Mouse (Mus musculus) layer of hippocampus, postnatal 10 days (tissue): ENCODE measurements at regions not wholly inside any gene's neighbourhood (a gene's known extent, or its start where the extent isn't known, plus 50 kb on each side); places are given as distances from the start of the nearest gene placed in this dataset.

ENCODE experiments used
- DNase-seq, 2 experiments: peaks; one replicate each; pipeline ENCODE4 v3.0.0; 2021; ENCODE audit warnings: low spot score in 2 of 2

DNA sequence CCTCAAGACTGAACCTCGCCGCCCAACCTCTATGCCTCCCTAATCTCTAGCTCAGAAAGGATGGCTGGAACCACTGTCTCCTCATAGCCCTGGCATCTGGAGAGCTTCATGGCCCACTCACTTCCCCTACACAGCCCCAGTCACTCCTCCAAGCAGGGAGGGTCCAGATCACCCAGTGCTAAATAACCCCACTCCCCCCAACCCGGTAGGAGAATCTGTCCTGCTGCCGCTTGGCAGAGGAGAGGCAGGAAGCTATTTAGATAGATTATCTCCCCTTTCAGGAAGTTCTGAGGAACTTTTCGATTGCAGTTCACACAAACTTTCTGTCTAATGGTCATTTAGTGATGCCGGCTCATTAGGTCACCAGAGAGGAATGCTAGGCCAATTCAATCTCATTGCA lies 196.9 kb downstream of the Sox9 start:
- no peak for DNase-seq

DNA sequence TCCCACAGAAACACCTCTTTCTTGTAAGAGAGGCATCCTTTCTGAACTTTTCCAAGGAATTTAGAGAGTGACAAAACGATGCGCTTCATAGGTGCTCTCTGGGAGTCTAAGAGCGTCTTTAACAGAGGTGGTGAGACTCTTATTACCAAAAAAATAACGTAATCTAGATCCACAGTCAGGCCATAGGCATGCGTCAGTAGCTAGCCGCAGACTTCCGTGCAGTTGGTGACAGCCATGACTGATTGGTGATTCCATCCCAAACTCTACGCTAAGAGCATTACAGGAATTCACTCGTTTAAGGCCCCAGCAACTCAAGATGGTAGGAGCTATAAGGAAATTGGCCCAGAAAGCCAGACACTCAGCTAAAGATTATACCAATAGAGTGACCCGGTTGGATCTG lies 197.4 kb downstream of the Sox9 start:
- DNase-seq = no peak

DNA sequence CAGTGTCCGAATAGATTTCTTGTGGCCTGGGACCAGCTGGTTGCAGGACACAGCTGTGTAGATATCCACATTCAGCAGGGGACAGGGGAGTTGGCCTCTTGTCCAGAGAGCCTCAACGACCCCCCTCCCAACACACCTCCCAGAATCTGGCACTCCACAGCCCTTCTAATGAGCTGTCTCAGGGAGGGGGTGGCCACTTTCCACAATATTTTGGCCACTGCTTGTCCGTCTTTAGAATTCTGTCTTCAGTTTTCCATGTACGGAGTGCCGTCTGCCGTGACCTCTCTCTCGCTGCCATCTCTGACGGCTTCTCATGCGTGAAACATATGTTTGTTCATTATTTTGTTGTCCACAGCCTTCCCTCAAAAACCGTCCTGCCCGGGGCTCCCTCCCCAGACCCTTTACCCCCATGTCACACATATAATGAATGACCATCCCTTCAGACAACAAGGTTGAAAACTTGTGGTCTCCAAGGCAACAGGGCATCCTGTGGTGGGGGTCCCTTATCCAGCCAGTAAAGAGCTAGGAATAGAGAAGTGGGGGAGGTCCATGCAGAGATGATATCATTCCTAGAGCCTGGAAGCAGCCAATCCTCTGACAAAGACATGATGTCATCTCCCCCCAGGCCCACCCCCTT lies 200.3 kb downstream of the Sox9 start:
- DNase-seq = peak; percentile 24 to 53

DNA sequence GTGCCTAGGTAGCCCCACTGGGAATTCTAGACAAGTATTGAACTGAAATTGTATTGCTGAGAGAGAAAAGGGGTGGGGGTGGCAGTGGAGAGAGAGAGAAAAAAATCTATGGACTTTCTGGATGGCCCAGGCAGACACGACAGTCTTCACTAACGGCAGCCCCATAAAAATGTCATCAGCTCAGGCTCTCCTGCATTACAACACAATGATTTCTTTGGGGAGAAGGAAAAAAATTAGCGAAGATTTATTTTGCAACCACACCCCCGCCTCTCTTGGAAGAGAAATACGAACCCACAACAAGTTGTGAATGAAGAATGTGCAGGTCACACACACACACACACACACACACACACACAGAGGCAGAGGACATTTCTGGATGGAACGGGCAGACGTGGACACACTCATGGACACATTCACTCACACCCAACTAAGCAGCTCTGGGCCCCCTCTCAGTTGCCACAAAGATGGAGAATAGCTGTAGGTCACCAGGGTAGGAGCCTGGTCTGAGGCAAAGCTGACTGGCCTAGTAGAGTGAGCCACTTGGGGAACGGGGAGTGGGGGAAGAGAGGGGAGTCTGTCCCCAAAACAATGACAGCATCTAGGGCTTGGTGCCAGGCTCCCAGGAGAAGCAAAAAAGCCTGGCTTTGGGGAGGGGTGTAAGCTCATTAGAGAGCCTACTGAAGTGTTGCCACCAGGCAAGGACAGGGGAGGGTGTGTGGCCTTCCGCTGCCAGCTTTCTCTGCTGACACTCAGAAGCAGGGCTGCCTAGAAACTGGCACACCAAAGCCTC lies 201.0 kb downstream of the Sox9 start:
- DNase-seq = peak; percentile 77 to 82

DNA sequence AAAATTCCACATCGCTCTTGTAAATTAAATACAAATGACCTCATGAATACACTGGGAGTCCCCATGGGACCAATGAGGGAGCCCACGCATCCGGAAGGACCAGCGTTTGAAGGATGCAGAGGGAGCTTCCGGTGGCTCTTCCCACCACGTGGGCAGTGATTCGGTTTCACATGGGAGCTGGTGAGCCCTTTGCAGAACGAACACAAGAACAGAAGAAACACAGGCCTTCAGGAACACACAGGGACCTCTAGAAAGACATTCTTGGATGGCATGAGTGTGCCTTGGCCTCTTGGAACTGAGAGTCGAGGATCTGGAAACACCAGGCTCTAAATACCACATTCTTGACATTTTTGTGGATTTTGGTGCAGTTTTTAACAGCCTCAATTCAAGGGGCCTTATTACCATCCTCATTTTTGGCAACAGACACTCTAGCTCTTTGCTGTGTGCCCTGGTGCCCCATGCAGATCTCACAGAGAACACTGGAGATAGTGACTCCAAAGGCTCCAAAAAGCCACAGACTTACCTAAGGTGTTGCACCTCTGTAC lies 204.1 kb downstream of the Sox9 start:
- DNase-seq = no peak

DNA sequence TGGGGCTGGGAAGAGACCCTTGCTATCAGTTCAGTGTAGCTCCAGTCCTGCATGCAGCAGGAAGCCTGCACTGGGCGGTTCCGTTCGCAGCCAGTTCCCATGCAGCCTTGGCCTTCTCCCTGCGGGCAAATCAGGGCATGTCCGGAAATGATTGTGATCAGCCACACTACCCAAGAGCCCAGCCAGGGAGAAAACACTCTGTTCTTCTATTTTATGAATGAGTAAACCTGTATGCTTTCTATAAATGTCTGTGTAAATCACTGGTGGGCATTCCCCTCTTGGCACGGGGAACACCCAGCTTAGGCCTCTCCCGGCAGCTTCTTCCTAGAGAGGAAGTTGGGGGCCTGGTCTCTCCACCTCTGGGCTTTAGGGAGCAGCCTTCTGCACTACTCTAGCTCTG lies 205.8 kb downstream of the Sox9 start:
- DNase-seq = no peak

DNA sequence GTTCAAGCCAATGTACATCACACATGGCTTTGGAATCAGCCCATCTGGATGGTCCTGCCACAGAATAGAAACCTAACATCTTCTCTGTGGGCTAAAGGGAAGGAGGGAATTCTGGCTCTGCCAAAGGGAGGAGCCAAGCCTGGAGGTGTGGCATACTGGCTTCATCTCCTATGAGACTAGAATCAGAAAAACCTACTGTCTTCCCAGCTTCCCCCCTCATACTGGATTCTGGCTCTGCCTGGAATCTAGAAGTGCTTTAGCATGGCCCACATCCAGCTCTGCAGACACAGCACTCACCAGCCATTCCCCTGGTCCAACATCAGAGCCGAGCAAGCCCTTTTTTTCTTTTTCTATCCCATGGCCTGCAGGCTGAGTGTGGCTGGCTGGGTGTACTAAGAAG lies 206.9 kb downstream of the Sox9 start:
- DNase-seq = no peak

DNA sequence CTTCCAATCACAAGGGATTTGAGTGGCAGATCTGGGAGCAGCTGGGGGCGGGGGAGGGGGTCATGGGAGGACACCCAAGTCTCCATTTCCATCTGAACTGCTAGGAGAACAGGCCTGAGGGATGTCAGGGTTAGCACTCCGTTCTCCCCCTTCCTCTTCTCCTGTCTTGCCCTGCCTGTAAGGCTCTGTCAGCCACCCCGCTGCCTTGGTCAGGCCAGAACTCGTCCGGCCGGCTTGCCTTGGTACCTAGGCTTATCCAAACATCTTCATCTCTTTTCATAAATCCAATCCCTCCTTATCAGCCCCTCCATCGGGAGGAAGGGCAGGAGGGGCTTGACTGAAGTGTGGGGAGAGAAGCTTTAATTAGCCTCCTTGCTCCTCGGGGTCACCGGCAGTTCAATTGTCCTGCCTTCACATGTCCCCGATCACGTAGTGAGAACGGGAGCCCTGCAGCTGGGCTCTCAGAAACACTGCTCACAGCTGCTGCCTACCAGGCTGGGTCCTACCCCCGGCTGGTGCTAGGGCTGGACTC lies 208.0 kb downstream of the Sox9 start:
- DNase-seq = no peak

DNA sequence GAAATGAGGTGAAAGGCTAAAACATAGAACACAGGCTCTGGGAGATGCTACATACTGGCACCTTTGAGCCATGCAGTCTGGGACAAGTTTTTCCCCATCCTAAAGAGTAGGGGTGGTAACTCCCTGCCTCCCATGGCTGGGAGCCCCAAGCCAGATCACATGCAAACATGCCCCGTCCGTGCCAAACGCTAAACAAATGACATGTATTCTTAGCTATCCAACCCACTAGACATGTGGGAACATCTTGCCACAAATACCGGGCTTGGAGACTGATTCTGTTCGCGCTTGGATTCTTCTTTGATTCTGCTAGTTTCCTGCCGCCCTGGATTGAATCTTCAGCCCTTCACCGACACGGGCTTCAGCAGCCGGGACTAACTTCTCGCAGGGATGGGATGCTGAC lies 208.7 kb downstream of the Sox9 start:
- no peak for DNase-seq

DNA sequence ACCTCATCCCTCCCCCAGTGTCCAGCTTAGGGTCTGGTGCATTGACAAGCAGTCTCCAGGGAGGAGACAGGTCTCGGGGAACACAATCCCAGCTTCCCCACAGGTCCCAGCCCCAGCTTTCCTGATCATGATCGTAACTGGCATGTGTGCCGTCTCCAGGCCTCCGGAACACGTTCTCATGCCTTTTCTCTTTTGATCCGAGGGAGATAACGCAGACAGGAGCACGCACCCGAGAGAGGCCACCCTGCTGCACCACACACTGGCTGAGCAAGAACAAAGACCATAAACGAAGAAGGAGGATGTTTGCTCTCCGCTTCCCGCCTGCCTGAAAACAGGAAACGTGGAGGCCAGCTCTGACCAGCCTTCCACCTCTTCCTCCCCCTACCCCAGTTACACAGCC lies 209.8 kb downstream of the Sox9 start:
- no peak for DNase-seq

DNA sequence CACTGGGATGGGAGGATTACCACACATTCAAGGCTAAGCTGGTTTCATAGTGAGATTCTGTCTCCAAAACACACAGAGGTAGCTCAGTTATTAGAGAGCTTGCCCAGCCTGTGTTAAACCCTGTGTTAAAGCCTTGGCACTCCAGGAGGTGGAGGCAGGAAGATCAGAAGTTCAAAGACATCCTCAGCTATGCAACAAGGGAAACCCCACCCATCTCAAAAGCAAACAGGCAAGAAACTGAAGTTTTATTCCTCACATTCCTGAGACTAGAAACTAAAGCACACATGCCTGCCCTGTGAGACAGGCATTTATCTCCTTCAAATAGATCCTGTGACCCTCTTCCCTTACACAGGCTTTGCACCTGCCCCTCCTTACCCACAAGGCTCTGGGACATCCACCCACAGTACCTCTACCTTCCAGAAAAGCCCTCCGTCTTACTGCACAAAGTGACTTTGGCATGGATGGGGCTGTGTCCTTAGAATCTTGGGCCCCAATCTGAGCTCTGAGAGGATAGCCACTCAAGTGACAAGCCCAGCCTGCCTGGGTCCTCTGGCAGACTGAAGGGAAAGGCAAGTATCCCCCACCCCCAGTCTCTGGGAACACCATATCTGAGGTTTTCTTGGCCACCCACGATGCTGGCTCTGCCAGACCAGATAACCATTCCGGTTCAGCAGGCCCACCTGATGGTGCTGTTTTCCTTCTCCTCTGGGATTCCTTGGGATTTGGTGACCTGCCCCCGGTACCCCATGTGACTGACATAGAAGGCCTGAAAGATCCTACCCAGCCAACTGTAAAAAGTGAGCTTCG lies 217.0 kb downstream of the Sox9 start:
- no peak for DNase-seq

DNA sequence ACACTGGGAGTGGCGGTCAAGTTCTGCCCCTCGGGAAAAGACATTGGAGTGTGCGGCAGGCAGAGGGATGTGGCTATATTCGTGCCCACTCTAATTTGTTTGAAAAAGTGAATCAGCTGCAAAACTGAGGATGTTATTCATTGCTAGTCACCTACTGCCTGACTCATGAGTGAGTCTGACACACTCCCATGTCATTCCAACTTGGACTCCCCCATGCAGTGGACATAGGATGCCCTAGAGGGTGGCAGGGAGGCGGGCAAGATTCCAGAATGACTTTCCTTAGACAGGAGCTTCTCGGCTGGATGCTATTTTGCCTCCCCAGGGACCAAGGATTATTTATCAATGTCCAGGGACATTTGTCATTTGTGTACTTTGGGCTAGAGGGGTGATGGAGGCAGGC lies 219.0 kb downstream of the Sox9 start:
- DNase-seq = no peak

DNA sequence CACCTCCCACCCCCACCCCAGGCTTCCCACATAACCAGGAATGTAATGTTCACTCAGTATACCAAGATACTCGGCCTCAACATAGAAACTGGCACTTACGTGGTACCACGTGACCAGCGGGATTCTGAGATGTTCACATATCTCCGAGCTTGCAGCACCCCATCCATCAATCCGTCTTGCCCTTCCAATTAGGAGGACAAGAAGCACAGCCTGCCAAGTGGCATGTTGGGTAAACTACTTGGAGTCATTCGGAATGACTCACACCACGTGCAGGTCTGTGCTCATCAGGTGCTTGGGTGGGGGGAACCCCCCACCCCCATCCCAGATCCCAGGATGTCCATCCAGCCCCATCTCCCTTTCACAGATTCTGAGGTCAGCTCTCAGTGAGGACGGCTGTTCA lies 223.9 kb downstream of the Sox9 start:
- DNase-seq = no peak

DNA sequence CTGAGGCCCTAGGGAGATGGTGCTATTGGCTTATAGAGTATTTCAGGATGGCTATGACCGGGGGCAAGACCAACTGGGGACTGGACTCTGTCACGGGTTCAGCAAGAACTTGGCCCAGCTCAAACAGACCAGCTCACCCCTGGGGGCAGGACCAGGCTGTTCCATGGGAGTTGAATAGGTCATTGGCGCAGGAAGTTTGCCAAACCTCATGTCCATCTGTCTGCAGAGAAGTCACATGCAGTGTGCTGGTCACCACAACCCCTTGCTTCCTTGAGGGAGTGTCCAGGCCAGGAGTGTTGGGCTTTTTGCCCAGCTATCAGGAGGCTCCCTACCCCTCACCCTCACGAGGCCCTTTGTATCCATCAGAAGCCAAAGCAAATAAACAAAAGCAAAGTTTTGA lies 226.5 kb downstream of the Sox9 start:
- no peak for DNase-seq

DNA sequence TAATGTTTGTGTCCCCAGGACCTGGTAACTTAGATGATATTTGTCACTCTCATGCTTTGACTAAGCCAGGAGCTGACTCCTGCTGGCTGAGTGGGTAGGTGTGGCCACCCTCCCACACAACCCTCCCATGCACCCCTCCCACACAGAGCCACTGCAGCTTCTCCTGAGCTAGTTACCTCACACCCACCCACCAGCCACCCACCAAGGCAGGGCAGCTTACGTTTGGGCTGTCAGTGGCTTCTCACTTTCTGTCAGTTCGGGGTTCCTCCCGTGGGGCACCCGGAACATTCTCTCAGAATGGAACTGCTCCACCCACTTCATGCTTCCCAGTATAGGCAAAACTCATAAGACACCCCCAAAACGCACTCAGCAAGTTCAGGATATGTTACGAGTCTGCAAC lies 227.4 kb downstream of the Sox9 start:
- no peak for DNase-seq

DNA sequence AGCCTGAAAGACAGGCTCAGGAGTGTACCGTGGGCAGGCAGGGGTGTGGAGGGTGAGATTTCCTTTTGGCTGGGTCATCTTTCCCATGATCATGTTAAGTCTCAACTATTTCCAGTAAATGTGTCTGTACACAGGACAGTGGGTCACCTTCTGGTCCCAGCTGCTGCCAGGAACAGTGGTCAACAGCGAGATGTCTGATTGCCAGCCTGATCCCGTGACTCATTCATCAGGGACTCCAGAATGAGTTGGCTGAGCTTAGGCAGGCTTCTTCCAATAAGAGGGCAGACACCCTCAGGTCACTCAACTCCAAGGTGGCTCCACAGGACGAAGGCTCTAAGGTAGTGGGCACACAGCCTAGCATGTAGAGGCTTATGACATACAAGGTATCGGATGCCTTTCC lies 228.9 kb downstream of the Sox9 start:
- no peak for DNase-seq

DNA sequence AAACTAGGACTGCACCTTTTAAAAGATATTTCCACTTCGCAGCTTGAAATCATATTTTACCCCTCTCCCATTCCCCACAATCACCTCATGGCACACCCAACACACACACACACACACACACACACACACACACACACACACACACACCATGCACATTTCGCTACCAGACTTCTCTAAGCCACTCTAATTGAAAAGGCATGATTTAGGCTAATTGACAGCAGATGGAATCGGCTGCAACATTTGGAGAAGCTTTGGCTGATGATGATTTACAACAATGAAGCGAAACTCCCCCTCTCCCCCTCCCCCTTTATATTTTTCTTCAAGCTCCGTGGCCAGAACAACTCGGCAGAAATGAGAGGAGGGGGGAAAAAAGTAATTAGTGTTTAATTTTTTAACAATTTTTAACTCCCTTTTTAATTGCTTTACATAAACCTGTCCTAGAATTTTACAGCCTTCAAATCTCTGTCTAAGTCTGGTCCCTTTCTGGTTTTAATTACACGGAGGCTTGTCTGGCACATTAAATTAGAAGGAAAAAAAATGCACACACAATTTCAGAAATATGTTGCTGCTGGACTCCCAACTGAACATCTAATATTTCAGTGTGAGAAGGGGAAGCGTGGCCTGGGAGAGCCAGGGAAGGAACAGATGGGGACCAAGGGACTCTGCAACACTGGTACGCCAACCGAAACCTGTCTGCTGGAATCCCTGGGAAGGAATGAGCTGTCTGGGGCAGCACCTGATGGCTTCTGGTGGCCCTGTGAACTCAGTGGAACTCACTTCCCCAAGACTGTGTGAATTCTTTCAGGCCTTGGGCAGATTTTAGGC lies 232.4 kb downstream of the Sox9 start:
- peak; percentile 44 to 51 for DNase-seq

DNA sequence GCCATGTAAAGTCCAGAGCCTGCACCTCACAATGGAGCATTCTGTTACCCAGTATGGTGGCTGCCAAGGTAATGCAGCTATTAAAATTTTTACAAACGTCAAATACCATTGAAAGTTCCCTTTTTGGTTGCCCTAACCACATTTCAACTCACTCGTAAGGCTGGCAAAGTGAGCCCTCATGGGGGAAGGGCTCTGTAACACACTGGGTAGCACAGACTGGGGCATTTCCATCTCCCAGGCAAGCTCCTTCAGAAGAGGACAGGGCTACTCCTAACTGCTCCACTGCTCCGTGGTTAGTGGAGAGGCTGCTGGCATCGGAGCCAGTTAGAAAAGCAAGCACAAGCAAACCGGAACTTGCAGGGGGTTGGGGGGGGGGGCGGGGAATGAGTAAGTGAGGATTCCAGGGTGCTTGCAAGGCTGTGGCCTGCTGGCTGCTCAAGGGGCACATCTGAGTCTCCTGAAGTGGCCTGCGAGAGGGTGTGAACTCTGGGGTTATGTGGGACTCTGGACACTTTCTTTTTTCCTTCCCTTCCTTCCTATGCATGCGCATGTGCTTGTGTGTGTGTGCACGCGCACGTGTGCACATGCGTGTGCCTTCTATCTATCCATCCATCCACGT lies 233.8 kb downstream of the Sox9 start:
- no peak for DNase-seq

DNA sequence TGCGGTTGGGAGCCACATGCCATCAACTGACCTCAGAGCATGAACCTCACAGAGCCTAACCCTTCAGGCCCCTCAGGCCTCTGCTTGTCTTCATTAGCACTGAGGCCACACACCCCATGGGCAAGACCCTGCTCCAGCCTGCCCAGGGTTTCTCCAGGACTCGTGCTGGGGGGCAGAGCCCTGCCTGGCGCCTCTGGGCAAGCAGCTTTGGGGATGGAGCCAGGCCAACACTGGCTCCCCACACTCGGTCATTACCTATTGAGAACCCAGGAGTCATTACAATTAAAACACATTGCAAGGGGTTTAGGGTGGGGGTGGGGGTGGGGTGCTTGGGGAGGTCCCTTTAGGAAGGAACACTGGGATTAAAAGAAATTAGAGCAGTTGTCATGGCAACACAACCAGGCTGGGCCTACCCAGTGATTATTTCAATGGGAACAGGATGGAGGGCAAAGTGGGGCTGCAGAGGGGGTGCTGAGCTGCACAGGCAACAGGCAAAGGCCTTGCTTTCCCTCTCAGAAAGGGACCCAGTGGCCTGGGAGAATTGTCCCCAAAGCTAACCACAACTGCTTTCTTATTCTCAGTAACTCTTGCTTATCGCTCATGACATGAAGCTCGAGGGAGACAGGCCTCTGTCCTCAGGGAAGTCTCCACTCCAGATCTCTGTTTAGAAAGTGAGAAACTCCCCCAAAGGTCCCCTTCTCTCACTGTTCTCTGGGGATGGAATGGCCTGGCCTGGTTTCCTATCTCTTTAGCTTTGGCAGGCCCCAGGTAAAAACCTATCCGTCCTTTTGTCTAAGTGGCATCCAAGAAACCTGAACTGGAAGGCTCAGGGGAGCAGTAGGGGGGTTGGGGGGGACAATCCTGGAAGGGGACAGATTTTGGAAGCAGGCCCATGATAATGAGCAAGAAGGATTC lies 235.0 kb downstream of the Sox9 start:
- DNase-seq = peak; percentile 57 to 65
